Mouse (Mus musculus): ENCODE results near the gene Tor1b. TPM values are rescaled to one million over a fixed set of nuclear protein-coding genes. Genes with fewer than 3 reads are reported as not detected.
A peak's percentile ranks its signal among the peaks of the same experiment; 100 is the strongest.

The Tor1b gene
- total RNA-seq (2021) (10 to 100 TPM; 23.9 to 26.4 TPM), polyA plus RNA-seq (2012; rRNA removed) (17.1 and 28.6 TPM in 2 replicates)
- long read RNA-seq, transcript Tor1b-201 (5 exons, 3,039 nt) = major isoform, 12 of 17 reads
- long read RNA-seq, partial matches to known transcripts = 0 of 17 reads
- long read RNA-seq, other reads (novel, unspliced or antisense) = 5 of 17 reads

DNA sequence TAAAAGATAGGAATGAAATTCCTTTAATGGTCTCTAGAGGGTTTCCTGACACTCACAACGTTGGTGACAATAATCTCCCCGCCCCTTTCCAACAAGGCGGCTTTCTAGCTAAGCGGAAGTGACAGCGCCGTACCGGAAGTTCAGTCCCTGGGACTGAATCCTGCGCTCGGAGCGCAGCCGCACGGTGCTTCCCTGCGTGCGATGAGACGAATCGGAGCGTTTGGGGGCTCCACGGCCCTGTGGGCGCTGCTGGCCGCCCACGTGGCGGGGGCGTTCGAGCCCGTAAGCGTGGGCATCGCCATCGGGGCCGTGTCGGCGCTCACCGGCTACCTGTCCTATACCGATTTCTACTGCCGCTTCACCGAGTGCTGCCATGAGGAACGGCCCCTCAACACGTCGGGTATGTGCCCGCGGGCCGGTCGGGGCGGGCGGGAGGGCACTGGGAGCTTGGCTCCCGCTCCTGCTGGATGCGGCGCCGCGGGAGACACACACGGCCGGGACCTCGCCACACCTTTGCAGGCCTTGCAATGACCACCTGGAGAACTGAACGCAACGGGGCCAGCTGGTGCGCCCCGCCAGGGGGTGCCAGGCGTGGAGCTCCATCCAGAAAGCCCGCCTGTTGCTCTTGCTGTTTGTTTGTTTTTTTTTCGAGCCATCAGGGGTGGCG lies at the start of gene Tor1b:
Gene Tor1b, plus strand, starts transcription at position 136 of the 667 bp plus-strand sequence.
- Histone ChIP-seq H3K4me1 (ENCODE audit: control insufficient read depth, insufficient read depth, low read length) (peaks cover 4% of the 10 kb centered on the region), H3K4me3 (peak within 1 kb of the TSS; percentile 98), H3K36me3 (ENCODE audit: control insufficient read depth, insufficient read depth, low read length) (peaks cover 3% of the 10 kb centered on the region; the same call in 1 of the 2 replicates), H3K79me2 (replicated peaks; ENCODE audit: control insufficient read depth, insufficient read depth, low read length) (no peaks in the 10 kb centered on the region), H3K27me3 (ENCODE audit: control insufficient read depth, insufficient read depth, low read length) (no peaks in the 10 kb centered on the region), H3K27ac (peak within 1 kb of the TSS; percentile 90), H3K9ac (ENCODE audit: low read depth, low read length) (peak within 1 kb of the TSS; percentile 90)
- intact Hi-C loops (cut with DNase I) = no loop called here
- under 1% methylated on average over 60 of the region's 60 CpGs for WGBS
- TF ChIP-seq POLR2A (IDR thresholded peaks at IDR 0.05; ENCODE audit: insufficient read depth, low read depth, low read length) (peak; percentile 97), CTCF (IDR thresholded peaks at IDR 0.05) (peak; percentile 39), EP300 (IDR thresholded peaks at IDR 0.05; ENCODE audit: insufficient read depth, low read depth, low read length) (no peak)
- DNase-seq = peak; percentile 86 to 89

DNA sequence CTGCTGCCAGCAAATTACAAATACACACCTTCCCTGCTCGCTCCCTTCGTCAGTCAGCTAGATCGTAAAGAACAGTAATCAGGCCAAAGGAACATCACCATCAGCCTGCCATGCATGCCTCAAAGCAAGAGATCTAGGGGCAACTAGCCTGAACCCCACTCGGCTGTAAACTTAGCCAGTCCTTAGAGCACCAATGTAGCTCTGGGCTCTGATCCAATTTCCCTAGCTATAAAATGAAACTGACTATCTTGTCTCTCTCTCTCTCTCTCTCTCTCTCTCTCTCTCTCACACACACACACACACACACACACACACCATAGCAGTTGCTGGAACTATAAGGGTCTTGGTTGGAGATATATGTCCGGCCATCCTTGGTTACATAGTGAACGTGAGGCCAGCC lies 48.5 kb upstream of the Tor1b start:
- Histone ChIP-seq H3K27ac (no peak overlapping the region), H3K36me3 (ENCODE audit: control insufficient read depth, insufficient read depth, low read length) (no peaks in the 10 kb centered on the region), H3K4me3 (no peak overlapping the region), H3K79me2 (replicated peaks; ENCODE audit: control insufficient read depth, insufficient read depth, low read length) (no peaks in the 10 kb centered on the region), H3K9ac (ENCODE audit: low read depth, low read length) (no peak overlapping the region), H3K4me1 (ENCODE audit: control insufficient read depth, insufficient read depth, low read length) (no peaks in the 10 kb centered on the region), H3K27me3 (ENCODE audit: control insufficient read depth, insufficient read depth, low read length) (no peaks in the 10 kb centered on the region)
- DNase-seq = no peak
- intact Hi-C loops (cut with DNase I) = no loop called here
- 72% methylated on average over 6 of the region's 6 CpGs for WGBS
- TF ChIP-seq CTCF (IDR thresholded peaks at IDR 0.05) = no peak
- no peak for TF ChIP-seq POLR2A (IDR thresholded peaks at IDR 0.05; ENCODE audit: insufficient read depth, low read depth, low read length)
- no peak for TF ChIP-seq EP300 (IDR thresholded peaks at IDR 0.05; ENCODE audit: insufficient read depth, low read depth, low read length)

DNA sequence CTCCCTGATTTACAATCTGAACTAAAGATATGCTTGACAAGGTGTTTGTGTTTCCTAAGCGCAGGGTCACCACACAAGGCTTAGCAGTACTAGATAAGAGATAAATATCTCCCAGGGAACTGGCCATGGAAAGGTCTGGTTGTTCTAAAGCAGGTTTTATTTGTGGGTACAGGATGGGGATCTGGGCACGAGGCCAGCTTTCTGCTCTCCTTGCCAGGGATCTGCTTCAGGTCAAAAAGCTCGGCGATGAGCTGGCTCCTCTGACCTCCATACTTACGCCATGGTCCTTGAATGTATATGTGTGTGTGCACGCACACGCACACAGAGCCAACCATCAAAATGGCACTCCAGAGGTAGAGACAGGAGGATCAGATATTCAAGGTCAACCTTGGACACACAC lies 47.8 kb upstream of the Tor1b start:
- DNase-seq = no peak
- no peak overlapping the region for H3K4me3 ChIP-seq
- TF ChIP-seq CTCF (IDR thresholded peaks at IDR 0.05) (no peak), EP300 (IDR thresholded peaks at IDR 0.05; ENCODE audit: insufficient read depth, low read depth, low read length) (no peak), POLR2A (IDR thresholded peaks at IDR 0.05; ENCODE audit: insufficient read depth, low read depth, low read length) (no peak)
- H3K27ac ChIP-seq = no peak overlapping the region
- no peak overlapping the region for H3K9ac ChIP-seq (ENCODE audit: low read depth, low read length)
- H3K36me3 ChIP-seq (ENCODE audit: control insufficient read depth, insufficient read depth, low read length) = no peaks in the 10 kb centered on the region
- intact Hi-C loops (cut with DNase I) = no loop called here
- H3K79me2 ChIP-seq (replicated peaks; ENCODE audit: control insufficient read depth, insufficient read depth, low read length) = no peaks in the 10 kb centered on the region
- 60% methylated on average over 7 of the region's 7 CpGs for WGBS
- H3K27me3 ChIP-seq (ENCODE audit: control insufficient read depth, insufficient read depth, low read length) = no peaks in the 10 kb centered on the region
- H3K4me1 ChIP-seq (ENCODE audit: control insufficient read depth, insufficient read depth, low read length) = no peaks in the 10 kb centered on the region

- no peak for DNase-seq
- intact Hi-C loops (cut with DNase I) = no loop called here
Measured at GRCm38 (mm10) chr2:30905906-30906305, 46.9 kb upstream of the Tor1b start.

GRCm38 (mm10) chr2:30906641-30907040 lies 46.1 kb upstream of the Tor1b start:
- Histone ChIP-seq H3K4me3 (no peak overlapping the region), H3K36me3 (ENCODE audit: control insufficient read depth, insufficient read depth, low read length) (no peaks in the 10 kb centered on the region), H3K27ac (no peak overlapping the region), H3K79me2 (replicated peaks; ENCODE audit: control insufficient read depth, insufficient read depth, low read length) (no peaks in the 10 kb centered on the region), H3K27me3 (ENCODE audit: control insufficient read depth, insufficient read depth, low read length) (no peaks in the 10 kb centered on the region), H3K4me1 (ENCODE audit: control insufficient read depth, insufficient read depth, low read length) (no peaks in the 10 kb centered on the region), H3K9ac (ENCODE audit: low read depth, low read length) (no peak overlapping the region)
- intact Hi-C loops (cut with DNase I) = no loop called here
- no peak for TF ChIP-seq CTCF (IDR thresholded peaks at IDR 0.05)
- no peak for TF ChIP-seq POLR2A (IDR thresholded peaks at IDR 0.05; ENCODE audit: insufficient read depth, low read depth, low read length)
- no peak for TF ChIP-seq EP300 (IDR thresholded peaks at IDR 0.05; ENCODE audit: insufficient read depth, low read depth, low read length)
- 62% methylated on average over 4 of the region's 4 CpGs for WGBS
- DNase-seq = no peak

More at GRCm38 (mm10) chr2:30905906-30906305, 46.9 kb upstream of the Tor1b start:
- TF ChIP-seq EP300 (IDR thresholded peaks at IDR 0.05; ENCODE audit: insufficient read depth, low read depth, low read length) = no peak
- TF ChIP-seq POLR2A (IDR thresholded peaks at IDR 0.05; ENCODE audit: insufficient read depth, low read depth, low read length) = no peak
- TF ChIP-seq CTCF (IDR thresholded peaks at IDR 0.05) = no peak
- no peak overlapping the region for H3K27ac ChIP-seq
- H3K9ac ChIP-seq (ENCODE audit: low read depth, low read length) = no peak overlapping the region
- H3K4me3 ChIP-seq = no peak overlapping the region
- H3K4me1 ChIP-seq (ENCODE audit: control insufficient read depth, insufficient read depth, low read length) = no peaks in the 10 kb centered on the region
- no peaks in the 10 kb centered on the region for H3K79me2 ChIP-seq (replicated peaks; ENCODE audit: control insufficient read depth, insufficient read depth, low read length)
- WGBS = 94% methylated on average over 8 of the region's 8 CpGs
- H3K36me3 ChIP-seq (ENCODE audit: control insufficient read depth, insufficient read depth, low read length) = no peaks in the 10 kb centered on the region
- H3K27me3 ChIP-seq (ENCODE audit: control insufficient read depth, insufficient read depth, low read length) = no peaks in the 10 kb centered on the region

- Histone ChIP-seq H3K4me1 (ENCODE audit: control insufficient read depth, insufficient read depth, low read length) (peaks cover 9% of the 10 kb centered on the region), H3K27me3 (ENCODE audit: control insufficient read depth, insufficient read depth, low read length) (no peaks in the 10 kb centered on the region), H3K36me3 (ENCODE audit: control insufficient read depth, insufficient read depth, low read length) (no peaks in the 10 kb centered on the region), H3K4me3 (no peak overlapping the region), H3K79me2 (replicated peaks; ENCODE audit: control insufficient read depth, insufficient read depth, low read length) (no peaks in the 10 kb centered on the region), H3K9ac (ENCODE audit: low read depth, low read length) (no peak overlapping the region), H3K27ac (peak overlapping the region; percentile 26)
- intact Hi-C loops (cut with DNase I) = no loop called here
- TF ChIP-seq EP300 (IDR thresholded peaks at IDR 0.05; ENCODE audit: insufficient read depth, low read depth, low read length) = no peak
- TF ChIP-seq CTCF (IDR thresholded peaks at IDR 0.05) = no peak
- no peak for TF ChIP-seq POLR2A (IDR thresholded peaks at IDR 0.05; ENCODE audit: insufficient read depth, low read depth, low read length)
- 13% methylated on average over 4 of the region's 4 CpGs for WGBS
- peak; percentile 77 to 84 for DNase-seq
Measured at GRCm38 (mm10) chr2:30912291-30912773, 40.4 kb upstream of the Tor1b start.

Data from heart, adult 2 months (tissue).